Mouse (Mus musculus) induced T-regulatory cell, adult 2 months (primary cell): ENCODE measurements around the gene Chn1.
A peak's percentile ranks its signal among the peaks of the same experiment; 100 is the strongest.
"Not testable (repeated sequence)": the region's sequence is repeated elsewhere in the genome, so short reads cannot be mapped to it uniquely, and the experiment has no call there.

ENCODE experiments used
- DNase-seq: peaks from one replicate; pipeline ENCODE4 v3.0.0-alpha.2; 2012; ENCODE audit warnings: low read depth

The Chn1 gene

GRCm38 (mm10) chr2:73774786-73775682 is at the start of gene Chn1:
Chn1 (minus strand) TSS chr2:73775346.
- DNase-seq: peak; percentile 34

GRCm38 (mm10) chr2:73818742-73819141 is 43.6 kb upstream of the Chn1 start:
- DNase-seq: no peak

- DNase-seq: no peak
These were observed 32.5 kb upstream of the Chn1 start for GRCm38 (mm10) chr2:73807609-73808008.

- DNase-seq: not testable (repeated sequence)
These were observed 25.0 kb upstream of the Chn1 start for GRCm38 (mm10) chr2:73800127-73800526.

- no peak for DNase-seq
These were observed 23.6 kb upstream of the Chn1 start for GRCm38 (mm10) chr2:73798786-73799185.

- DNase-seq: no peak
These were observed 23.0 kb upstream of the Chn1 start for GRCm38 (mm10) chr2:73798136-73798535.

GRCm38 (mm10) chr2:73791846-73792630 is 16.9 kb upstream of the Chn1 start:
- peak; percentile 10 for DNase-seq

- DNase-seq: no peak
These were observed 15.2 kb upstream of the Chn1 start for GRCm38 (mm10) chr2:73790332-73790731.

GRCm38 (mm10) chr2:73788395-73788794 is 13.2 kb upstream of the Chn1 start:
- DNase-seq: no peak

GRCm38 (mm10) chr2:73782371-73782905 is 7.3 kb upstream of the Chn1 start:
- DNase-seq: no peak

- no peak for DNase-seq
These were observed 5.3 kb upstream of the Chn1 start for GRCm38 (mm10) chr2:73780321-73781010.

- DNase-seq: no peak
These were observed 4.7 kb upstream of the Chn1 start for GRCm38 (mm10) chr2:73779796-73780195.

GRCm38 (mm10) chr2:73779016-73779595 is 4.0 kb upstream of the Chn1 start:
- DNase-seq: no peak

GRCm38 (mm10) chr2:73776936-73777335 is 1.8 kb upstream of the Chn1 start:
- peak; percentile 4 for DNase-seq

GRCm38 (mm10) chr2:73775683-73776310 is 651 bp upstream of the Chn1 start:
- peak; percentile 16 for DNase-seq

- no peak for DNase-seq
These were observed 2.2 kb downstream of the Chn1 start for GRCm38 (mm10) chr2:73772945-73773344.

GRCm38 (mm10) chr2:73768669-73769068 is 6.5 kb downstream of the Chn1 start:
- DNase-seq: no peak

- no peak for DNase-seq
These were observed 11.6 kb downstream of the Chn1 start for GRCm38 (mm10) chr2:73763541-73763940.

- DNase-seq: no peak
These were observed 15.2 kb downstream of the Chn1 start for GRCm38 (mm10) chr2:73759899-73760298.

GRCm38 (mm10) chr2:73759027-73759426 is 16.1 kb downstream of the Chn1 start:
- no peak for DNase-seq

GRCm38 (mm10) chr2:73747297-73747696 is 27.8 kb downstream of the Chn1 start:
- DNase-seq: no peak
